8 mouse cellular contexts compared by ENCODE assay signal in the genomic region with DNA sequence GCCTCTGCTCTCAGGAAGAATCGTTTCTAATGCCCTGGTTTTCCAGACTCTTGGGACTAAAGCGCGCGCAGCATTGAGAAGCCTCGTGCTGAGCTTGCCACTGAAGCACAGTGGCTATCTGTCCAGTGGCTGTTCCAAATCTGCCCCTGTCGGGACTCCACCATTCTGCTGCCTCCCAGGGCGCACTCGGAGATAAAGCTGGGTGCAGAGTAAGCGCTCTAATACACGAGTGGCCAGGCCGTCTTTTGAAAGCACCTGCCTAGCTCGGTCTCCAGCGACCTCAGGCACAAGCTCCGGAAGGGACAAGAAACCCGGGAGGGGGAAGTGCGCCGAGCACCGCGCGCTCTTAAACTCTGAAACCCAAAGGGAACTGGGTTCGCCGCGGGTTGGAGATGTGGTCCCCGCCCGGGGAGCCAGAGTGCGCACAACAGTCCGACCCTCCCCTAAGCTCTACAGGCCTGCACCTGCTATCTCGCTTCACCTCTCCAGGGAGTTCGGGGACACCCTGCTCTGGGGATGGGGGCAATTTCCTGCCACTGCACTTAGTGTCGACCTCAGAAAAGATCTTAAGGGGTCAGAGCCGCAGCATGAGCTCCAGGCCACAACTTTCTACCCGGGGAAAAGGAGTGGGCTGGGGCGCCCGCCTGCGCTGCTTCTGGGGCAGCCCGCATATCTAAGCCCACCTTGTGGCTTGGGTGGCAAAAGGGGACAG. TPM values are rescaled to one million over a fixed set of nuclear protein-coding genes. Genes with fewer than 3 reads are reported as not detected.
A peak's percentile ranks its signal among the peaks of the same experiment; 100 is the strongest.
DNase-seq lines count a peak whose midpoint lies in the region; ATAC-seq and TF ChIP-seq lines count a peak whose summit lies in the region.

No protein-coding gene starts in this region.

- 0 out of 2 replicates have a peak, but pooled peaks cover 5% of the 10 kb centered on the region for H3K27me3 ChIP-seq in heart, embryonic 16.5 days (ENCODE audit: control insufficient read depth, insufficient read depth, low read length)
- H3K27me3 ChIP-seq in small intestine, adult 2 months (ENCODE audit: control insufficient read depth, insufficient read depth, low read length), result peaks cover 8% of the 10 kb centered on the region

- peak overlapping the region; percentile 98 for H3K4me2 ChIP-seq in heart, embryonic 16.5 days (ENCODE audit: low read depth, low read length)

- H3K36me3 ChIP-seq in heart, embryonic 16.5 days (ENCODE audit: control insufficient read depth, insufficient read depth), result no peaks in the 10 kb centered on the region
- no peaks in the 10 kb centered on the region for H3K36me3 ChIP-seq in small intestine, adult 2 months (ENCODE audit: control insufficient read depth, insufficient read depth, low read length)

- peak overlapping the region; percentile 79 for H3K27ac ChIP-seq in heart, embryonic 16.5 days (ENCODE audit: low read length)
- H3K27ac ChIP-seq in small intestine, adult 2 months (ENCODE audit: insufficient read depth, low read depth, low read length), result peak overlapping the region; percentile 71

- TF ChIP-seq CTCF in small intestine, adult 2 months (IDR thresholded peaks at IDR 0.05; ENCODE audit: extremely low read depth, insufficient read length, insufficient replicate concordance, low read depth, low read length), result no peak

- WGBS in heart, embryonic 16.5 days, result under 1% methylated on average over 36 of the region's 36 CpGs
- 2% methylated on average over 36 of the region's 36 CpGs for WGBS in small intestine, adult 2 months

- peak; percentile 61 for ATAC-seq in CD4-positive, CD25-positive, alpha-beta regulatory T cell, adult 4 months
- ATAC-seq in heart, embryonic 16.5 days (replicated peaks; ENCODE audit: extremely low read depth, insufficient read depth, low FRiP score), result peak; percentile 33
- ATAC-seq in megakaryocyte, adult 5-6 weeks (ENCODE audit: poor library complexity, severe bottlenecking), result peak; percentile 61
- ATAC-seq in erythroid progenitor cell, adult 5-6 weeks (replicated peaks; ENCODE audit: low FRiP score, poor library complexity, severe bottlenecking), result no peak

- H3K9me3 ChIP-seq in heart, embryonic 16.5 days (replicated peaks; ENCODE audit: control insufficient read depth, low read length), result no peaks in the 10 kb centered on the region

- H3K4me3 ChIP-seq in heart, embryonic 16.5 days (ENCODE audit: low read length), result peak overlapping the region; percentile 74
- H3K4me3 ChIP-seq in small intestine, adult 2 months (ENCODE audit: low read depth, low read length), result peak overlapping the region; percentile 66

- peaks cover 15% of the 10 kb centered on the region for H3K4me1 ChIP-seq in heart, embryonic 16.5 days (ENCODE audit: control insufficient read depth, insufficient read depth, low read length)
- peaks cover 7% of the 10 kb centered on the region; the same call in 1 of the 2 replicates for H3K4me1 ChIP-seq in small intestine, adult 2 months (ENCODE audit: control insufficient read depth, insufficient read depth, insufficient read length, low read length)

- DNase-seq in A20 (ENCODE audit: low read depth, low spot score), result peak; percentile 87
- DNase-seq in embryo, embryonic 10 days (ENCODE audit: low spot score), result peak; percentile 55
- DNase-seq in kidney, postnatal 25 days, result peak; percentile 25 to 37

- TF ChIP-seq POLR2A in small intestine, adult 2 months (IDR thresholded peaks at IDR 0.05; ENCODE audit: low read depth, low read length), result no peak

- H3K9ac ChIP-seq in heart, embryonic 16.5 days (ENCODE audit: low read length), result peak overlapping the region; percentile 80

RNA-seq across cellular contexts. Expression of a gene that starts 1.0 kb away (rescaled TPM):
- 100 to 1,000 TPM in 1 of 2 experiments, 10 to 100 TPM in 1; 67.6 to 113 TPM for polyA plus RNA-seq in CD4-positive, CD25-positive, alpha-beta regulatory T cell, adult 4 months (2017; shearing (Covaris generic))
- 10.6 and 12.5 TPM in 2 replicates for polyA plus RNA-seq in heart, embryonic 16.5 days (2015; fragmentation: Nextera tagmentation; extraction: Ambion mirVana)
- 62.4 and 70.2 TPM in 2 replicates for total RNA-seq in megakaryocyte, adult 5-6 weeks (2015)
- total RNA-seq in megakaryocyte, adult 5-6 weeks (2017), result 113 and 118 TPM in 2 replicates
- 7.5 and 11.9 TPM in 2 replicates for polyA plus RNA-seq in small intestine, adult 2 months (2012; rRNA removed)
- total RNA-seq in erythroid progenitor cell, adult 5-6 weeks (2015; ENCODE audit: low replicate concordance), result 9.6 and 9.7 TPM in 2 replicates
- total RNA-seq in erythroid progenitor cell, adult 5-6 weeks (2017; ENCODE audit: low replicate concordance), result 8.0 and 16.7 TPM in 2 replicates

Comparison
In these comparisons a context has a peak if more than half of its experiments do, and no peak if none do; other contexts are left out.
1. DNase-seq: peak in every context shown above with its lines; median percentile 87 in A20; 55 in embryo, embryonic 10 days; 31 in kidney, postnatal 25 days.